Mouse (Mus musculus) embryo, embryonic 10.5 days (tissue): Measurements from ENCODE around the gene Gm428.
"Not testable (repeated sequence)": the region's sequence is repeated elsewhere in the genome, so short reads cannot be mapped to it uniquely, and the experiment has no call there.

Experiments used
- DNase-seq: peaks from one replicate; pipeline ENCODE4 v3.0.0-alpha.2; 2015; ENCODE audit warnings: low spot score

The Gm428 gene

DNA sequence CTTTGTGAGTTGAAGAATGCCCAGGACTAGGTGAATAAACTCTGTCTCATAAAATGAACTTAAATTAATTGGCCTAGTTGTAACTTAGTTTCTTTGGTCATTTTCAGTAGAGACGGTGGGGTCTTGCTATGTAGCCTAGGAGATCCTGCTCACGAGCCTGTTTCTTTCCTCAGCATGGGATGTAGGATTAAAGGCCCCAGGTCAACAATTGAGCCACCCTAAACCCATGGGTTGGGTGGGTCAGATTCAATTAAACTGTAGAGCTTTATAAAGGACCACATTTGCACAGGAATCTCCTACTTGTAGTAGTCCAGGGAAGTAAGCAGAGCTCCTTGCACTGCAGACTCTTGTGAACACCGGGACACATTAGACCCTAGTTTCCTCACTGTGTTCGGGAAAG, at the start of gene Gm428:
Gene Gm428, plus strand, starts transcription at position 301 of the 400 bp plus-strand sequence.
- not testable (repeated sequence) for DNase-seq

DNA sequence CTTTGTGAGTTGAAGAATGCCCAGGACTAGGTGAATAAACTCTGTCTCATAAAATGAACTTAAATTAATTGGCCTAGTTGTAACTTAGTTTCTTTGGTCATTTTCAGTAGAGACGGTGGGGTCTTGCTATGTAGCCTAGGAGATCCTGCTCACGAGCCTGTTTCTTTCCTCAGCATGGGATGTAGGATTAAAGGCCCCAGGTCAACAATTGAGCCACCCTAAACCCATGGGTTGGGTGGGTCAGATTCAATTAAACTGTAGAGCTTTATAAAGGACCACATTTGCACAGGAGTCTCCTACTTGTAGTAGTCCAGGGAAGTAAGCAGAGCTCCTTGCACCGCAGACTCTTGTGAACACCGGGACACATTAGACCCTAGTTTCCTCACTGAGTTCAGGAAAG, 45.5 kb upstream of the Gm428 start, which contains the start of gene Gm11236:
Gene Gm11236, plus strand, starts transcription at position 301 of the 400 bp plus-strand sequence.
- DNase-seq: not testable (repeated sequence)

DNA sequence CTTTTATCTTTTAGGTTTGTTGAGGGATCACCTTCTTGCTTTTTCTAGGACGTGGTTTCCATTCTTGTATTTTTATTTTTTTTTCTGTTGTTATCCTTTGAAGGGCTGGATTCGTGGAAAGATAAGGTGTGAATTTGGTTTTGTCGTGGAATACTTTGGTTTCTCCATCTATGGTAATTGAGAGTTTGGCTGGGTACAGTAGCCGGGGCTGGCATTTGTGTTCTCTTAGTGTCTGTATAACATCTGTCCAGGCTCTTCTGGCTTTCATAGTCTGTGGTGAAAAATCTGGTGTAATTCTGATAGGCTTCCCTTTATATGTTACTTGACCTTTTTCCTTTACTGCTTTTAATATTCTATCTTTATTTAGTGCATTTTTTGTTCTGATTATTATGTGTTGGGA, 21.5 kb upstream of the Gm428 start:
- not testable (repeated sequence) for DNase-seq

DNA sequence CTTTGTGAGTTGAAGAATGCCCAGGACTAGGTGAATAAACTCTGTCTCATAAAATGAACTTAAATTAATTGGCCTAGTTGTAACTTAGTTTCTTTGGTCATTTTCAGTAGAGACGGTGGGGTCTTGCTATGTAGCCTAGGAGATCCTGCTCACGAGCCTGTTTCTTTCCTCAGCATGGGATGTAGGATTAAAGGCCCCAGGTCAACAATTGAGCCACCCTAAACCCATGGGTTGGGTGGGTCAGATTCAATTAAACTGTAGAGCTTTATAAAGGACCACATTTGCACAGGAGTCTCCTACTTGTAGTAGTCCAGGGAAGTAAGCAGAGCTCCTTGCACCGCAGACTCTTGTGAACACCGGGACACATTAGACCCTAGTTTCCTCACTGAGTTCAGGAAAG, 15.3 kb upstream of the Gm428 start, which contains the start of gene Gm11239:
Gene Gm11239, plus strand, starts transcription at position 301 of the 400 bp plus-strand sequence.
- DNase-seq: not testable (repeated sequence)

DNA sequence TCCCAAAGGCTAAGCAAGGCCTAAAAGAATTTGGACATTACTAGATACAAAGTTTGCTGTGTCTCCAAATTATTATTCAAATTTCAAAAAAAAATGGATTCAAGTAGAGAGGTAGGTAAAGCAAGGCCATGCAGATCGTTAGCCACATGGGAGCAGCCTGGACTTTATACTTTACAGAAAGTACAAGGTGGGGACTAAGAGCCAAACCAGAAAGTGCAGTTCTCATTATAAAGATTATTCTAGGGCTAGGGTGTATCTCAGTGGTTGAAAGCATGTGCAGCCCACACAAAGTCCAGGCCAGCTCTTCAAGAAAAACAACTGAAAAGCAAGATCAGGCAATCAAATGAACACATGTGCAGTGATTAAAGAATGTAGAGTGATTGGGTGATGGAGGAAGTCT, 35.4 kb downstream of the Gm428 start:
- no peak for DNase-seq

DNA sequence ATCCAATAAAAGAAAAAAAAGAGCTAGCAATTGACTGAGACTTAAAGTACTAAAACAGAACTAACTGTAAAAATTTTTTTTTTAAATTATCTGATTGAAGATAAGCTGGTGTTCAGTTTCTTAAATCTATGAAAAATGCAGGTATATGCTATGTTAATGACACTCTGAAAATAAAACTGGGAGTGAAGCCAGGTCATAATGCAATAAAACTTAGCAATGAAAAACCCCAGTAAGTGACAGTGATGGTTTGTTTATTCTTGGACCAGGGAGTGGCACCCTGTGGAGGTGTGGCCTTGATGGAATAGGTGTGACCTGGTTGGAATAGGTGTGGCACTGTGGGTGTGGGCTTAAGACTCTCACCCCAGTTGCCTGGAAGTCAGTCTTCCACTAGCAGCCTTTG, 36.5 kb downstream of the Gm428 start:
- no peak for DNase-seq
